Mouse (Mus musculus) CD4-positive, CD25-positive, alpha-beta regulatory T cell, adult 4 months (primary cell): ENCODE data around the gene Lgsn. TPM values are rescaled to one million over a fixed set of nuclear protein-coding genes. Genes with fewer than 3 reads are reported as not detected.
A peak's percentile ranks its signal among the peaks of the same experiment; 100 is the strongest.

Experiments
- ATAC-seq: one replicate; pipeline ENCODE4 v1.8.0; 2017
- polyA plus RNA-seq, 2 experiments: library from polyadenylated mRNA; unstranded; fragments of 100-300 nt; shearing (Covaris generic); gene quantifications; one replicate each; pipeline ENCODE4 v1.2.1; 2017

Gene Lgsn
- polyA plus RNA-seq: not detected

GRCm38 (mm10) chr1:31176101-31176500 is at the start of gene Lgsn:
Gene Lgsn, plus strand, starts transcription at chr1:31176401.
- ATAC-seq: no peak

GRCm38 (mm10) chr1:31138387-31138786 is 37.8 kb upstream of the Lgsn start:
- ATAC-seq: no peak

GRCm38 (mm10) chr1:31142288-31143094 is 33.7 kb upstream of the Lgsn start:
- no peak for ATAC-seq

- ATAC-seq: no peak
Measured at GRCm38 (mm10) chr1:31143571-31143970, 32.6 kb upstream of the Lgsn start.

- ATAC-seq: no peak
Measured at GRCm38 (mm10) chr1:31149671-31150070, 26.5 kb upstream of the Lgsn start.

- ATAC-seq: no peak
Measured at GRCm38 (mm10) chr1:31150546-31150945, 25.7 kb upstream of the Lgsn start.

- no peak for ATAC-seq
Measured at GRCm38 (mm10) chr1:31152799-31153426, 23.3 kb upstream of the Lgsn start.

GRCm38 (mm10) chr1:31153793-31154349 is 22.3 kb upstream of the Lgsn start:
- ATAC-seq: peak; percentile 95

- no peak for ATAC-seq
Measured at GRCm38 (mm10) chr1:31156185-31156584, 20.0 kb upstream of the Lgsn start.

- no peak for ATAC-seq
Measured at GRCm38 (mm10) chr1:31156884-31157283, 19.3 kb upstream of the Lgsn start.

GRCm38 (mm10) chr1:31164527-31165189 is 11.5 kb upstream of the Lgsn start:
- ATAC-seq: no peak

- ATAC-seq: no peak
Measured at GRCm38 (mm10) chr1:31165326-31166121, 10.7 kb upstream of the Lgsn start.

- no peak for ATAC-seq
Measured at GRCm38 (mm10) chr1:31175401-31175800, 800 bp upstream of the Lgsn start.

GRCm38 (mm10) chr1:31178264-31178663 is 2.1 kb downstream of the Lgsn start:
- no peak for ATAC-seq

GRCm38 (mm10) chr1:31190237-31190866 is 14.2 kb downstream of the Lgsn start:
- no peak for ATAC-seq

- no peak for ATAC-seq
Measured at GRCm38 (mm10) chr1:31195633-31196032, 19.4 kb downstream of the Lgsn start.

- ATAC-seq: no peak
Measured at GRCm38 (mm10) chr1:31196959-31197358, 20.8 kb downstream of the Lgsn start.

- no peak for ATAC-seq
Measured at GRCm38 (mm10) chr1:31203771-31204170, 27.6 kb downstream of the Lgsn start.

- ATAC-seq: no peak
Measured at GRCm38 (mm10) chr1:31205346-31205745, 29.1 kb downstream of the Lgsn start.

GRCm38 (mm10) chr1:31205770-31206169 is 29.6 kb downstream of the Lgsn start:
- no peak for ATAC-seq

GRCm38 (mm10) chr1:31210144-31210543 is 33.9 kb downstream of the Lgsn start:
- ATAC-seq: no peak

GRCm38 (mm10) chr1:31214831-31215230 is 38.6 kb downstream of the Lgsn start:
- ATAC-seq: no peak
